Mouse (Mus musculus): Measurements from ENCODE around the gene Gm20708.
A peak's percentile ranks its signal among the peaks of the same experiment; 100 is the strongest.

Gm20708 gene

DNA sequence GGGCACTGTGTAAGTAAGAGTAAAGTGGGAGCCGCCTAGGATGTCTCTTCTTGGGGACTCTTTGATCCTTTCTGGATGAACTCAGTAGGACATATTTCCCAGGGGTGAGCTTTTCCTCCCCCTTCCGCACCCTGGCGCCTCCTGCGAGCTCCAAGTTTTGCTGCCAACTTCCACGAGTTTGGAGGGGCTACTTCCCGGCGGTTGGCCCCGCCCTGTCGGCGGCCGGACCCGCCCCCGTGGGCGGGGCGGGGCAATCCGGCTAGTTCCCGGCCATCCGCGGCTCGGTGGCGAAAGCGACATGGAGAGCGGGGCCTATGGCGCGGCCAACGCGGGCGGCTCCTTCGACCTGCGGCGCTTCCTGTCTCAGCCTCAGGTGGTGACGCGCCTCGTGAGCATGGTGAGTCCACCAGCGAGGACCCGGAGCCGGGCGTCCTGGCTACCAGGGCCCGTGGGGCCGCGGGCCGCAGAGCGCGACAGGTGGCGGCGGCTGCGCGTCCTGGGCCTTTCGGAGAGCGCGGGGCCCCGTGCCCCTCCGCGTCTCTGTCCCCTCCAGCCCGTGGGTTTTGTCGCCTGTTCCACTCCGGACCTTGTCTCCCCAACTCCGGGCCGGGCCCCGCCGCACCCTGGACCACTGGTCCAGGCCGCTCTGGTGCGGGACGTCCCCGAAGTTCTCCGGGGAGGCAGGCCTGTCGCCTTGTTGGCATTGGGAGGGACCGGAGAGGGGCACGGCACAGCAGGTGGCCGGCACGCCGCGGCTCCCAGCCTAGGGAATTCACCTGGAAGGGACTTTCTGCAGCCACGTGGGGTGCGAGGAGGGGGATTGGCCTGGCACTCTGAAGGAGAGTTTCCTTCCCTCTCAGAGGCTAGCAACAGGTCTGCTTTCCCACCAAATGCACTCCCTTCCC lies at the start of gene Gm20708, which contains the start of gene Syngr2:
Gm20708 (plus strand) TSS at position 262 of the 905 bp plus-strand sequence.
Syngr2 (plus strand) TSS at position 262 of the 905 bp plus-strand sequence.
- DNase-seq (ENCODE audit: low spot score in 2 of 2), result peak; percentile 67 to 78

DNA sequence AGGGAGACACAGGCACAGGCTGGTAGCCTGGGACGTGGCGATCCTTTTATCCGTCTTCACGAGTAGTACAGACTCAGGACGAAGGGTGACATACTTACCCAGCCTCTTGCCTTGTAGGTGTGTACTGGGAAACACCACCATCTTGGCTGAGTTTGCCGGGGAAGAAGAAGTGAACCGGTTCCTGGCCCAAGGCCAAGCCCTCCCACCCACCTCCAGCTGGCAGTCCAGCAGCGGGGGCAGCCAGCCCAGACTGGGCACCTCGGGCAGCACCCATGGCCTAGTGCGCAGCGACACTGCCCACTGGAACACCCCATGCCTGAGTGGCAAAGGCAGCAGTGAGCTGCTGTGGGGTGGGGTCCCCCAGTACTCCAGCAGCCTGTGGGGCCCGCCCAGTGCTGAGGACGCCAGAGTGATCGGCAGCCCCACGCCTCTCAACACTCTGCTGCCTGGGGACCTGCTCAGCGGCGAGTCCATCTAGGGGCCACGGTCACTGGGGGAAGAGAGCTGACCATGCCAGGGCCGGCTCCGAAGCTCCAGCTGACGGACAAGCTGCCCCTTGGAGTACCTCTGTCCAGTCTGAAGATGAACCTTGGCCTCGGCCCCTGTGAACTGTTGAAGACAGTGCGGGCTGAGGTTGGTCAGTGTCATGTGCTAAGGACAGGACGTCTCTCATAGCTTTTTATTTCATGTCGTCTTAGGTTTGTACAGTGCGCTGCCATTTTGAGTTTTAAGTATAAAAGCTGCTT lies 48.9 kb upstream of the Gm20708 start:
- DNase-seq (ENCODE audit: low spot score in 2 of 2), result no peak

DNA sequence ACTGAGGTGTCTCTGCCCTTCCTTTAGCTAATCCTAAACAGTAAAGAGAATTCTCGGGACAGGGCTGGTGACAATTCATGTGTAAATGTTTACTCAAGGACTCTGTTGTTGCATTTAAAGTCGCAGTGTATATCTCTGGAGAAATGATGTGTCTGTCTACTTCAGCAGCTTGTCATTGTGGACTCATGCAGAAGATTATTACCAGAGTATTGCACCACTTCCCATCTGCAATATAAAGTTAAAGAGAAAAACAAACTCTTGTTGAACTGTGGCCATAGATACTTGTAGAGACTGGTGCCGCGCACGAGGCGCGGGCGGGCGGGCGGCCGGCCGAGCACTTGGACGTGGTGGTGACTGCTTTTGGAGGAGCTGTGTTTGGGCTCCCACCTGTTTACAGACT lies 47.7 kb upstream of the Gm20708 start:
- DNase-seq (ENCODE audit: low spot score in 2 of 2), result no peak

DNA sequence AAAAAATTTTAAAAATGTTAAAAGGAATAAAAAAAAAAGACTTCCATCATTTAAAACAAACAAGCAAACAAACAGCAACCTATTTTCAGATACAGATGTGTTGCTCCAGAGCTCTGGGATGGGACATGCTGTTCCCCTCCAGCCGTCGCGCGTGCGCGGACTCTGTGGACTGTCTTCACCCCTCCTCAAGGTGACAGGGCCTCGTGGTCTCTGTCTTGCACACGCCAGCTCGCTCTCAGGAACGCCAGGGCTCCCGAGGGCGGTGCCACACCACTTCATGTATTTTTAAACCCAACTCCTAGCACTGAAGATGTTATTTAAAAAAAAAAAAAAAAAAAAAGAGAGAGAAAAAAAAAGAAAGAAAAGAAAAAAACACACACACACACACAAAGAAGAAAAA lies 47.2 kb upstream of the Gm20708 start:
- peak in 1 of 2 experiments; percentile 44 for DNase-seq (ENCODE audit: low spot score in 2 of 2)

DNA sequence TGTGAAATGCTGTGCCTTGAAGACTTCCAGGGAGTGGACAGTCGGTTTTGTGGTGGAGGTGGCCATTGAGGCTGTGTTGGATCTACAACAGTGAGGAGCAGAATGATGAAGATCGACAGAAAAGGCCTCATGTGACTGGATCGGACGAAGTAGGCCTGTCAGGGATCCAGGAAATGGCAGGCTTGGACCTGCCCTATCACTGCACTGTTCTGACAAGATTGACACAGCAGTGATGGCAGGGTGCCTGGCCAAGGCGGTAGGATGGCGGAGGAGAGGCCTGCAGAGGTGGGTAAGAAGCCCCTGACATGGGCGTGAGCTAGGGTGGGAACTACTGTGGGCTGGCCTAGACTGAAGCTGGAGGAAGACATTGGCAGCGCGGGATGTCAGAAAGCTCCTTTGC lies 45.1 kb upstream of the Gm20708 start:
- no peak for DNase-seq (ENCODE audit: low spot score in 2 of 2)

DNA sequence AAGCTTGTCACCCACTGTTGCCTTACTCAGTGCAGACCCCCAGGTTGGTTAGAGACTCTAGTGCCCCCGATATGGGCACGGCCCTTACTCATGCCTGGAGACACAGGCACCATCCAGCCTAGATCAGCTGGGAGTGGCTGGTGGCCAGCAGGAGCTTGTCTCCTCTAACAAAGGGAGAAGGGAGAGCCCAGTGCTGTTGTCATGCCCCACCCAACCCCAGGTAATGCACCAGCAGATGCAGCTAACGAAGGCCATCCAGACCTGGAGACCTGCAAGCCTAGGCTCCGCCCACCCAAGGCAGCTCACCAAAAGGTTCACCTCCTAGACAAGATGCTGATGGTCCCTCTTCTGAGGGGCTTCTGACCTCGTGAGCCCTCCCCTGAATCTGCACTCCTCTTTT lies 44.1 kb upstream of the Gm20708 start:
- no peak for DNase-seq (ENCODE audit: low spot score in 2 of 2)

DNA sequence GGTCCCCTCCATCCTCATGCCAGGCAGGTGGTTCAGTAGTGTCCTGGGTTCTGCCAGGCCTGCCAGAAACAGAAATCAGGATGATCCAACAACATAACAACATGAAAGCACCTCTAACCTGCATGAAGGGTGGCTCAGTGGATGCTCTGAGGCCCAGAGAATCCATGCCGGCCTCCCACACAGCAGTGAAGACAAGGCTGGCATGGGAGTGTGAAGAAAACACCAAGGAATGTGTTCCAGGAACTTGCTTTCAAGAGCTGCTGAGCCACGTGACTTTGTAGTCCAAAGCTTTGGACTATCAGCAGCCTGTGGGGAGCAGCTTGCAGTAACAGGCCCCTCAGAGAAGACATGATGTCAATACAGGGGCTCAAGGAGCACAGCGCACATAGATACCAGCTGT lies 43.2 kb upstream of the Gm20708 start:
- DNase-seq (ENCODE audit: low spot score in 2 of 2), result no peak

DNA sequence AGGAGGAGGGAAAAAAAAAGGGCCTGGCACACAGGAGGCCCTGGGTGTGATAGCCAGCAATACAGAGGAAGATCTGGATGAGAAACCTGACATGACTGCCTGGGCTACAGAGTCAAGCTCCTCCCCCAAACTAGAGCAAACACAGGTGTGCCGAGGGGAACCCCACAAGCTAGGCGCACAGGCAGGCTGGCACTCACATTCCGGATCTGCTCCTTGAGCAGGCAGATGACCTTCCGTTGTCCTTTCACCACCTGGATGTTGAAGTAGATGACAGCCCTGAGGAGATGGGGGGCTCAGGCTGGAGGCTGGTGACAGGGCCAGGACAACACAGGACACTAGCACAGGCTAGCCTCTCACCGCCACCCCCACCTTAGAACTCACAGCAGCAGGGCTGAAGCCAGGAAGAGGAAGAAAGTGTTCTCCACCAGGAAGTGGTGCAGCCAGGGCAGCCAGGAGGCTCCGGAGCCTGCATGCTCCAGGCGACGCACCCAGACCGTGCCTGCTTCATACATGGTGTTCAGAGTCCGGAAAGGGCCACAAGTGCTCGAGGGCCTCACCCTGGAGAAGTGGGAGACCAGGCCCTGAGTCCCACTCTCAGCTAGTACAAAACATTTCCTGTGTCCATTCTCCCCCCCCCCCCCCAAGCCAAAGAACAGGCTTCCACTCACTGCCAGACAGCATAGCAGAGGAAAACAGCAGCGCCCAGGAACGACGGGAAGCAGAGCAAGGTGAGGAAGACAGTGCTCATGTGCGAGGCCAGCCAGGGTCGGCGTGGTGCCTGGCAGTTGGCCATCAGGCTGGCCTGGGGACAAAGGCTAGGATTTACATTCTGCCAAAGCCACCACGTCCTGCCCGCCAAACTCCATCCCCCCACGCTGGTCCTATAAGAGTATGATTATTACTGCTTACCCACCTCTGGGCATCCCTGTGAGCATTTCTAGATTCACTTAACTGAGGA lies 40.5 kb upstream of the Gm20708 start:
- DNase-seq (ENCODE audit: low spot score in 2 of 2), result no peak

DNA sequence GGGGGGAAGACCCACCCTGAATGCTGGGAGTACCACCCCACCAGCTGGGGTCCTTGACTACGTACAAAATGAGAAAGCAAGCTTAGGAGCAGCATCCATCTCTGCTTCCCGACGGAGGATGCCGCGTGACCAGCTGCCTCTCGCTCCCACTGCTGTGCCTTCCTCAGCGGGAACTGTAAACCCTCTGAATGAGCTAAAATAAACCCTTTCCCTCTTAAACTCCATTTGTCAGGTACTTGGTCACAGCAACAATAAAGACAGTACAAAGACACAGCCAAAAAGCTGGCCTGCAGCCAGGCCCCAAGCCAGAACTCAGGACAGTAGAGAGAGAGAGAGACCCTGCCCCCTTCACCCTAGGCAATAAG lies 39.8 kb upstream of the Gm20708 start:
- no peak for DNase-seq (ENCODE audit: low spot score in 2 of 2)

DNA sequence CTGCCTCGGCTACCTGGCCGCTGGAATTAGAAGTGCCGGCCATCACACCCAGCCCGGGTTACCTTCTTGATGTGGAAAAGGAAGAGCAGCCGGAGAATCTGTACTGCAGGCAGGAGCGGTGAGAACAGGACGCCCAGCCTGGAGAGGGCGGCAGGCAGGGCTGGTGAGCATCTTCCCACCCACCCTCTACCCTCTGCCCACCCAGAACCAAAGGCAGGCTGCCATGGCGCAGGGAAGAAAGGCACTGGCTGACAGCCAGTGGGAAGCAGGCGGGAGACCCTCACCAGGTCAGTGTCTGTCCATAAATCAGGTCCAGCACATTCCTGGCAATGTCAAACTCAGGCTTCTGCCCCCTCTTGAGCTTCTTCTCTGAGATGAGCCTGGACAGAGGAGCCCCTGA lies 39.1 kb upstream of the Gm20708 start:
- no peak for DNase-seq (ENCODE audit: low spot score in 2 of 2)

DNA sequence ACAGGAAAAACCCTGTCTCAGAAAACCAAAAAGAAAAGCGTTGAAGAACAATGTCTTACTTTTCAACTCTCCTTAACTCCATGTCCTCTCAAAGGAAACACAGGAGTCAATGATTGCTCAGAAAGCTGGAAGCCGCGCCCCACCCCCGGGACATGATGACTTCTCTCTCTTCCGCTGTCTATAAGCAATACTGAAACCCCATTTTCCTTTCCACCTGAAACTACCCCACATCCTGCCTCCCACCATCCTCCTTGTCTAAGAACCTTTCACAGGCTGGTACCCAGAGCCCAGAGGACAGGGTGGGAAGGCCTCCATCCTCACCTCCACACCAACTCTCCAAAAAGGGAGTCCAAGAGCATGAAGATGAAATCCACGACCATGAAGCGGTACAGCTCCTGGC lies 37.1 kb upstream of the Gm20708 start:
- DNase-seq (ENCODE audit: low spot score in 2 of 2), result no peak

DNA sequence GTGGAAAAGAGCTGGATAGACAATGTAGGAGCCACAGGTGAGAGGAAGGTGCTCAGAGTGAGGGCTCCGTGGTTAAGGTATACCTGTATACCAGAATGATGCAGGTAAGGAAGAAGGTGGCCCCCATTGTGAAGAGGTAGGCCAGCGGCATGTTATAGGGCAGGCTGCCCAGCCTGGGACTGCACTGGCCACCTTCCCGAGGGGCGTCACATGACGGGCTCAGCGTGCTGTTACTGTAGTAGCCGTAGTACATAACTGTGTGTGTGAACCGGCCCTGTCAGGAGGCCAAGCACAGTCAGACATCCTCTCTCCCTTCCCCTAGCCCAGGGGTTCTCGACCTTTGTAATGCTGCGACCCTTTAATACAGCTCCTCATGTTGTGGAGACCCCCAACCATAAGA lies 34.5 kb upstream of the Gm20708 start:
- peak in 1 of 2 experiments; percentile 36 for DNase-seq (ENCODE audit: low spot score in 2 of 2)

DNA sequence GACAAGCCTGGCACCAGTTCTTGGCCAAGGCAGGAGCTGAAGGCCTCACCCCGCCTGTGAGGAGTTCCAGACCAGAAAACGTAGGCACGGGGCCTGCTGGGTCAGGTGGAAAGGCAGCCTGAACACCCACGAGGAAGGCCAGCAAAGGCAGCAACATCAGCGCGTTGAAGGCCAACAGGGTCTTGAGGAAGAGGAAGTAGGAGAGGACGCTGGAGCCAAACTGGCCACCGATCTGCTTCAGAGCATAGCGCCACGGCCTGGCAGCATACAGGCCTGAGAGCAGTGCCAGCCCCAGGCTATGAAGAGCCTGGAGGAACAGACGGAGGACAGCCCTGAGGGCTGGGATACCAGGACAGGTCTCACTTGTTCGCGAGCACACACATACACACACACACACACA lies 33.9 kb upstream of the Gm20708 start:
- no peak for DNase-seq (ENCODE audit: low spot score in 2 of 2)

DNA sequence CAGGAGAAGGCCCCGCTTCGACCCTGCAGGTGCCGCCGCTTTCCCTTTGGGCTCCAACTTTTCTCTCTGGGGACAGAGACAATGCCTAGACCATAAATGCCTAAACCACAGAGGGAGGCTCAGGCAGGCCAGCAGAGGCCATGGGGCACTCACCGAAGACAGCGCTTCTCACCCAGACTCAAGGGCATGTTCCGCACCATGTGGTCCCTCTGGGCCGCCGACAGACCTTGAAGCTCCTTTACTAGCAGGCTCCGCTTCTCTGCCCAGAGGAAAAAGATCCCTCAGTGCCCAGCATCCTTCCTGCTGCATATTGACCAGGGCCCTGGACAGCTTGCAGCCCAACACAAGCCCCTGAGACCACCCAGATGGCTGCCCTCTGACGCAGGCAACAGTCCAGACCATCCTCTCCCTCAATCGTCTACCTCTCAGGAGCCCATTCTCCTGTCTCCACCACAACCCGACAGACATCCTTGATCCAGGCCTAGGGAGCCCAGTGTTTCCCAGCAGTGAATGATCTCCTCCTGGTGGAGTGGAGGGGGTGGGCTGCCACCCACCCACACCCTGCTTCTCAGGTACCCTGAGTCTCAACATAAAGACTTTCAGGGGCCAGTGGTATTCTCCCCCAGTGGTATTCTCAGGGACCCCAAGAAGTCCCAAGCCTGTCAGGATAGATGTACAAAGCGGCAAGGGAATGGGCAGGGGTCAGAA lies 33.2 kb upstream of the Gm20708 start:
- DNase-seq (ENCODE audit: low spot score in 2 of 2), result no peak

DNA sequence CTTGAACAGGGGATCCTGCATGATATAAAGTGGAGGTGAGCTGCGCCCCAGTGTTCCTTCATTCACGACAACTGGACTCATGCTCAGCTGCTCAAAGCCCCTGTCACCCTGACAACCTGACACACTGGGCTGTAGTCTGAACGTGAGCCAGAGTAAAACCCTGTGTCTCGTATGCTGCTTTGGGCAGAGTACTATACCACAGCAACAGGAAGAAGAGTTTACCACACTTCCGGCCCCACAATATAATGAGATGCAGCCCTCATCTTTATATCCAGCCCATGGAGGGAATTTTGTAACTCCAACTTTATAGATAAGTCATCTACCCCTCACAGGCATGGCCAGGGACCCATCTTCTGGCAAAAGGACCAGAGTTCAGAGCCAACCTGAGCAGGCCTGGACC lies 32.4 kb upstream of the Gm20708 start:
- DNase-seq (ENCODE audit: low spot score in 2 of 2), result no peak

DNA sequence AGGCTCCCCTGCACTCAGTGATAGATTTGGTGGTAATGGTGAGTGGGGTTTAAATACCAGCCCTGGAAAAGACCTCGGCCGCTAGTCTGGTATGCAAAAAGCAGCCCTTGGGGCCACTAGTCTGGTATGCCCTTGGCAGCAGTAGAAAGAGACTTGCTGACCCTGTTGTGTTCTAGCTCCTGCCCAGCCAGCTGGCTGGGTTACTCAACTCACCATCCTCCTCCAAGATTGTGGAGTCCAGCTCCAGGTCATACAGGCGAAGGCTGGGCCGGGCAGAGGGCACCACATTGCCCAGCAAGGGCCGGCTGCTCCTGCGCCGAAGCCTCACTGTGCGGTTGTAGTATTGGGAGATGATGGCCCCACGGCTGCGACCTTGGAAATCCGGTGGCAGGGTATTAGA lies 31.4 kb upstream of the Gm20708 start:
- DNase-seq (ENCODE audit: low spot score in 2 of 2), result no peak

DNA sequence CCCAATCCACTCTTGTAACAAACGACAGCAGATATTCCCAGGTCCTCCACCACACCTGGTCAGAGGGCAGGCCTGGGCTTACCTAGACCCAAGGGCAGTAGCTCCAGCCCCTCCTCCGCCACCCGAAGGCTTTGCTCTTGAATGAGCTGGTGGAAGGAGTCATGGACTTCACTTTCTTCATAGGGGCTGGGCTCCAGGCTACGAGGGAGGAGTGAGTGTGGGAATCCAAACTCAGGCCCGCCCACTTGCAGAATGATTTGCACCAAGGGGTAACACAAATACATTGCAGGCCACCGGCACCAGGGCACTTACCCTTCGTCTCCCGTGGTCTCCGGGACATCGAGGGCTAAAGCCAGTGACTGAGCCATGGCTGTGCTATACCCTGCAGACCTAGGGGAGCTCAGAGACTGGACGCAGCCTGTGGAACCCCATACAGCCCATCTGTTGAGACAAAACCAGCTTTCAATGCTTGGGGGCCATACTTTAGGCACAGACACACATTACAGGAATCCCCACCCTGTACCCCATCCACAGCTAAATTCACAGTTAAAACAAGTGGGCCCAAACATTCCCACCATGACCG lies 30.5 kb upstream of the Gm20708 start:
- DNase-seq (ENCODE audit: low spot score in 2 of 2), result peak; percentile 33 to 47

DNA sequence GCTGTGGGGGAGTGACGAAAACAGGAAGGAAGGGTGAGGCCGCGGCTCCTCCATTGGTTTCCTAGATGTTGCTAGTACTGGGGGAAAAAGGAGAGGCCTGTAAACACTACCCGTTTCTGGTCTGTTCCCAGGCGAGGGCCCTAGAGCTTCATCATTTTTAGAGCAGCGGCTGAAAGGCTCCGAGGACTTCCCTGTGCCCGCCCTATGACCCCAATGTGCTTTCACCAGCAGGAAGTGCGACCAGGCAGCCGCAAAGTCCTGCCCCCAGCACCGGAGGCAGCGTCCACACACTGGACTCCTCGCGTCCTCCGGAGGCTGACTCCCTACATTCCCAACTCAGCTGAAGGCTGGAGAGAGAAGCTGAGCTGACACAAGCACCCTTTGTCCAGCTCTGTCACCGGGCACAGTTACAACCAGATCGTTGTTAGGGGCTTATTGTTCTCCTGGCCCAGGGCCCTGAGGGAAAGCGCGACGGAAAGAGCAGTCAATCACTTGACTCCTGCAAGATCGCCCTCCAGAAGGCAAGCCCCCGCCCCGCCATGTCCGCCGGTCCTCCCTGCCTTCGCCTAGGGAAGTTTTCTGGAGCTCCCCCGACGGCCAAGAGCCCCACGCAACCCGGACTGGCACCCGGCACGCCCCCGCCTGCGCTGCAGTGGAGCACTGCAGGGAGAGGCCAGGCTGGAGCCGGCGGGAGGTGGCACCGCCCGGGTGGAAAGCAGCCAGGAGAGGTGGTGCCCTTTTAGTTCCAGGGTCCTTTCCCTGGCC lies 29.9 kb upstream of the Gm20708 start:
- DNase-seq (ENCODE audit: low spot score in 2 of 2), result peak; percentile 80 to 90

DNA sequence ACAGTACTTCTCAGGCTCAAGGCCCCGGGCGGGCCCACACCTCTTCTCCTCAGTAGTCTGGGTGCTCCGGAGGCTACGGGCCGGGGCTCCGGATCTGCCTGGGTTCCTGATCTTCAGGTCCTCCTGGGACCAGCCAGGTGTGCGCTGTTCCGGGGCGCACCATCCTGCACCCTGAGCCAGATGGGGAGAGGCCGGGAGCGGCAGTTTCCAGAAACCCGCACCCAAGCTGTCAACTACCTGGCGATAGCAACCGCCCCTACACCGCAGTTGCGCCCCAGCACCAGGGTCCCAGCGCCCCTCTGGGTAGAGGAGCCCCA lies 29.3 kb upstream of the Gm20708 start:
- peak in 1 of 2 experiments; percentile 23 for DNase-seq (ENCODE audit: low spot score in 2 of 2)

DNA sequence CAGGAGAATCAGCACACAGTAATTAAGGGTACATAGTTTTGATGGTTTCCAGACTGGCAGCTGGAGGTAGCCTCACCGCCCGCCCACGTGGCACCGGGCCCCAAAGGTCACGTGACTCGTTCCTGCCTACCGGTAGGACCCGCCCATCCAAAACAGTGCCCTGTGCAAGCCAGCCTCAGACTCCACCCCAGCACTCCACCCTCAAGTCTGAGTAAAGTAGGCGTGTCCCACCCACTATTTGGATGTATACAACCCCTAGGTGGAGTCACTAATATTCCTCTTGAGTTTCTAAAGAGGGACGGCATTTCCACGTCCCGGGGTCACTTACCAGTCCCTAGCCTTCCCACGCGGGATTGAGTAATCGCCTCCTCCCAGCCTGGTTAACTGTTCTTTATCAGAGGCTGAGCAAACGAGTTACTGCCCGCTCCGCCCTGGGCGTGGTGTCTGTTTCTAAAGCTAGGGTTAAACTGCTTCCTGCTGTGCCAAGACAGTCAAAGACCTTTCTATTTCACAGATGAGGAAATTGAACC lies 28.8 kb upstream of the Gm20708 start:
- DNase-seq (ENCODE audit: low spot score in 2 of 2), result peak; percentile 89 to 93
